Mouse (Mus musculus): ENCODE measurements around the gene Doc2a. TPM values are rescaled to one million over a fixed set of nuclear protein-coding genes. Genes with fewer than 3 reads are reported as not detected.

Gene Doc2a
- polyA plus RNA-seq, 1 experiment from 2014 or later = 8.4 TPM

GRCm38 (mm10) chr7:126808703-126809455 lies 38.3 kb upstream of the Doc2a start:
- Histone ChIP-seq H3K36me3 (peaks cover 37% of the 10 kb centered on the region), H3K4me1 (peaks cover 30% of the 10 kb centered on the region), H3K27ac (replicated peaks) (peak overlapping the region; percentile 94), H3K9me3 (replicated peaks) (no peaks in the 10 kb centered on the region), H3K27me3 (ENCODE audit: low read depth, poor library complexity, severe bottlenecking) (no peaks in the 10 kb centered on the region), H3K4me3 (peak overlapping the region; percentile 71)
- peak; percentile 91 for DNase-seq (ENCODE audit: low spot score)
- WGBS = under 1% methylated on average over 43 of the region's 43 CpGs

DNA sequence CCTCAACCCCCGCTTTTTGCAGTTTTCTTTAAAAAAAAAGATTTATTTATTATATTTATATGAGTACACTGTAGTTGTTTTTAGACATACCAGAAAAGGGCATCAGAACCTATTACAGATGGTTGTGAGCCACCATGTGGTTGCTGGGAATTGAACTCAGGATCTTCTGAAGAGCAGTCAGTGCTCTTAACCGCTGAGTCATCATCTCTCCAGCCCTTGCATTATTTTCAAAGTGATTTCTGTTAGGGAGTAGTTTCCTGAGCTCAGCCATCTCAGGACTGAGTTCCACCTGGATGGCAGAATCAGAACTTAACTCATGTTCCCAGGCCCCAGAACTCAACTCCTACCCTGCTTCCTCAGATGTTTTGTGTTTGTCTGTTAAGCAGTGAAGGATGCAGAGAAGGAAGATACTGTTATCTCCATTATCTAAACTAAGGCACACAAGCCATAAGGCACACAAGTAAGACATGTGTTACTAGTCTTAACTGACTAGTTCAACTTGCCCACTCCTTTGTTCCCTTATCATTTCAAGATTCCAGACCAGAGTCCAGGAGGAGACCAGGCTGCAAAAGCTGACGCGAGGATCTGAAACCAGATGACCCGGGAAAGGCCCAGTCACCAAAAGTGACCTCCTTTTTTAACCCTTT lies 37.4 kb upstream of the Doc2a start:
- 70% methylated on average over 5 of the region's 5 CpGs for WGBS

GRCm38 (mm10) chr7:126815726-126816222 lies 31.4 kb upstream of the Doc2a start:
- Histone ChIP-seq H3K27me3 (ENCODE audit: low read depth, poor library complexity, severe bottlenecking) (no peaks in the 10 kb centered on the region), H3K4me1 (0 out of 2 replicates have a peak, but pooled peaks cover 2% of the 10 kb centered on the region), H3K4me3 (no peak overlapping the region), H3K9me3 (replicated peaks) (no peaks in the 10 kb centered on the region), H3K27ac (replicated peaks) (no peak overlapping the region), H3K36me3 (no peaks in the 10 kb centered on the region)
- 68% methylated on average over 8 of the region's 8 CpGs for WGBS
- no peak for DNase-seq (ENCODE audit: low spot score)

More for the DNA sequence above, 37.4 kb upstream of the Doc2a start:
- Histone ChIP-seq H3K36me3 (peaks cover 28% of the 10 kb centered on the region), H3K27ac (replicated peaks) (peak overlapping the region; percentile 94), H3K27me3 (ENCODE audit: low read depth, poor library complexity, severe bottlenecking) (no peaks in the 10 kb centered on the region), H3K4me1 (peaks cover 31% of the 10 kb centered on the region), H3K9me3 (replicated peaks) (no peaks in the 10 kb centered on the region), H3K4me3 (peak overlapping the region; percentile 71)
- DNase-seq (ENCODE audit: low spot score) = no peak

GRCm38 (mm10) chr7:126816494-126816893 lies 30.7 kb upstream of the Doc2a start:
- no peaks in the 10 kb centered on the region for H3K27me3 ChIP-seq (ENCODE audit: low read depth, poor library complexity, severe bottlenecking)
- 93% methylated on average over 8 of the region's 8 CpGs for WGBS
- no peak for DNase-seq (ENCODE audit: low spot score)
- H3K4me1 ChIP-seq = 0 out of 2 replicates have a peak, but pooled peaks cover 2% of the 10 kb centered on the region
- H3K9me3 ChIP-seq (replicated peaks) = no peaks in the 10 kb centered on the region
- no peak overlapping the region for H3K4me3 ChIP-seq
- H3K27ac ChIP-seq (replicated peaks) = no peak overlapping the region
- no peaks in the 10 kb centered on the region for H3K36me3 ChIP-seq

- Histone ChIP-seq H3K4me3 (no peak overlapping the region), H3K36me3 (no peaks in the 10 kb centered on the region), H3K27ac (replicated peaks) (no peak overlapping the region), H3K9me3 (replicated peaks) (no peaks in the 10 kb centered on the region), H3K27me3 (ENCODE audit: low read depth, poor library complexity, severe bottlenecking) (peaks cover 9% of the 10 kb centered on the region), H3K4me1 (peaks cover 11% of the 10 kb centered on the region)
- WGBS = 88% methylated on average over 7 of the region's 7 CpGs
- DNase-seq (ENCODE audit: low spot score) = no peak
Observed at GRCm38 (mm10) chr7:126817595-126817994, 29.6 kb upstream of the Doc2a start.

DNA sequence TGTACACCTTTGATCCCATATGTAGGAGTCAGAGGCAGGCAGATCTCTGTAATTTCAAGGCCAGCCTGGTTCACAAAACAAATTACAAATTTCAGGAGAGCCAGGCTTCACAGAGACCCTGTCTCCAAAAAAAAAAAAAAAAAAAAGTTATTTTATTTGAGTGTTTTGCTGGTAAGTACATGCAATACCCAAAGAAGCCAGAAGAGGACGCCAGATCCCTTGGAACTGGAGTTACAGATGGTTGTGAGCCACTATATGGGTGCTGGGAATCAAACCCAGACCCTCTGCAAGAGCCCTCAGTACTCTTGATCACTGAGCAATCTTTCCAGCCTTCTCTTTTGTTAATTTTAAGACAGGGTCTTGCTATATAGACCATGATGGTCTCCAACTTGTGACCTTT lies 28.4 kb upstream of the Doc2a start:
- Histone ChIP-seq H3K9me3 (replicated peaks) (no peaks in the 10 kb centered on the region), H3K4me3 (no peak overlapping the region), H3K27ac (replicated peaks) (no peak overlapping the region), H3K27me3 (ENCODE audit: low read depth, poor library complexity, severe bottlenecking) (peaks cover 21% of the 10 kb centered on the region), H3K36me3 (no peaks in the 10 kb centered on the region), H3K4me1 (peaks cover 23% of the 10 kb centered on the region)
- DNase-seq (ENCODE audit: low spot score) = no peak
- 39% methylated on average over 1 of the region's 1 CpGs for WGBS

DNA sequence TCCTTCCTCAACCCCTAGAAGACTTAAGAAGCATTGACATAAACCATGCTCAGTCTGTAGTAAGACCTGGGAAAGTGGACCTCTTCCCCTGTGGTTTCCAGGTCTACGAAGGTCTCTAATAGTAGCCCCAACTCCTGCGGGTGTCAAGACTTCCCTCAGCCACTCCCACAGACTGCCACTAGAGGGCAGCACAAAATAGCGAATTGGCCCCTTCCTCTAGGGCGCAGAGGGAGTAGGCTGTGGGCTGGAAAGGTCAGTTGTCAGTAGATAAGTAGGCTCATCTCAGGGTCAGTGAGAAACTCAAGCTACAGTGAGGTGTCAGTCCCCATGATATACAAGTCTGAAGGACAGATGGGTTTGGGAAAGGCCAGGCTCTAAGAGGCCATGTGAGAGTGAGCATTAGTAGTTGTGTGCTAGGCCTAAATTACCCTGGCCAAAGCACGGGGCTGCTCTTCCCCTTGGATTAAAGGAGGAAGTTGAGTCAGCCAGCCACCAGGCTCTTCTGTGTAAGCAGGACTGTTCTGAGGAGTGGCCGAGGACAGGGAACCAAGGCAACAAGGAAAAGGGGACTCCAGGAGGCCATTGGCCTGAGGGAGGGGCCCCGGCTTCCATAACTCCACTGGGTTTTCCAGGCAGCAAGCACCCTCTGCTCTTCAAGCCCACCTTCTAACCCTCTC lies 25.2 kb upstream of the Doc2a start:
- peaks cover 34% of the 10 kb centered on the region for H3K4me1 ChIP-seq
- peaks cover 38% of the 10 kb centered on the region for H3K27me3 ChIP-seq (ENCODE audit: low read depth, poor library complexity, severe bottlenecking)
- peak overlapping the region; percentile 63 for H3K4me3 ChIP-seq
- H3K27ac ChIP-seq (replicated peaks) = peak overlapping the region; percentile 83; the same call in 1 of the 2 replicates
- H3K36me3 ChIP-seq = no peaks in the 10 kb centered on the region
- peak; percentile 86 for DNase-seq (ENCODE audit: low spot score)
- 24% methylated on average over 7 of the region's 7 CpGs for WGBS
- no peaks in the 10 kb centered on the region for H3K9me3 ChIP-seq (replicated peaks)

- Histone ChIP-seq H3K36me3 (no peaks in the 10 kb centered on the region), H3K4me1 (peaks cover 34% of the 10 kb centered on the region), H3K9me3 (replicated peaks) (no peaks in the 10 kb centered on the region), H3K27me3 (ENCODE audit: low read depth, poor library complexity, severe bottlenecking) (peaks cover 38% of the 10 kb centered on the region), H3K4me3 (peak overlapping the region; percentile 63), H3K27ac (replicated peaks) (peak overlapping the region; percentile 83)
- 8% methylated on average over 9 of the region's 9 CpGs for WGBS
- no peak for DNase-seq (ENCODE audit: low spot score)
Observed at GRCm38 (mm10) chr7:126822741-126823140, 24.5 kb upstream of the Doc2a start.

GRCm38 (mm10) chr7:126823202-126823711 lies 24.0 kb upstream of the Doc2a start:
- H3K36me3 ChIP-seq = no peaks in the 10 kb centered on the region
- peaks cover 34% of the 10 kb centered on the region for H3K4me1 ChIP-seq
- DNase-seq (ENCODE audit: low spot score) = peak; percentile 58
- WGBS = 2% methylated on average over 18 of the region's 19 CpGs
- H3K4me3 ChIP-seq = peak overlapping the region; percentile 63
- H3K27ac ChIP-seq (replicated peaks) = peak overlapping the region; percentile 83
- peaks cover 38% of the 10 kb centered on the region for H3K27me3 ChIP-seq (ENCODE audit: low read depth, poor library complexity, severe bottlenecking)
- H3K9me3 ChIP-seq (replicated peaks) = no peaks in the 10 kb centered on the region

GRCm38 (mm10) chr7:126823940-126824339 lies 23.3 kb upstream of the Doc2a start:
- peaks cover 38% of the 10 kb centered on the region for H3K27me3 ChIP-seq (ENCODE audit: low read depth, poor library complexity, severe bottlenecking)
- peaks cover 34% of the 10 kb centered on the region for H3K4me1 ChIP-seq
- no peaks in the 10 kb centered on the region for H3K36me3 ChIP-seq
- no peak for DNase-seq (ENCODE audit: low spot score)
- peak overlapping the region; percentile 63 for H3K4me3 ChIP-seq
- 9% methylated on average over 10 of the region's 10 CpGs for WGBS
- no peaks in the 10 kb centered on the region for H3K9me3 ChIP-seq (replicated peaks)
- peak overlapping the region; percentile 83 for H3K27ac ChIP-seq (replicated peaks)

DNA sequence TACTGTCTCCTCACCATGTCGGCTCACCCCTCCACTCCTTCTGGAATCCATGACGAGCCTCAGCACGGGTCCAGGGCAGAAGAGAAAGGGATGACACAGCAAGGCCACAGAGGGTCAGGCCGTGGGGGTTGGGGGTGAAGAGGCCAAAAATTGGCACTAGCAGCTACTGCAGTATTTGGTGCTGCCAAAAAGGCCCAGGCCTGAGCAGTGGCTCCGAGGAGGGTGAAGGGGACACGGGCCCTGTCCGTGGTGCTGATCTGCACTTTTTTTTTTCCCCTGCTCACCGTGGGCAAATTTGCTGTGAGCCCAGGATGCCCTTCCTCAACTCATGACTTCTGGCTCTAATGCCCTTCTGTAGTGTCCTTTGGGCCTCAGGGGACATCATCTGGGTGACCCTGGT lies 21.8 kb upstream of the Doc2a start:
- 27% methylated on average over 8 of the region's 8 CpGs for WGBS
- Histone ChIP-seq H3K36me3 (no peaks in the 10 kb centered on the region), H3K4me1 (peaks cover 46% of the 10 kb centered on the region), H3K27ac (replicated peaks) (no peak overlapping the region), H3K27me3 (ENCODE audit: low read depth, poor library complexity, severe bottlenecking) (peaks cover 48% of the 10 kb centered on the region), H3K9me3 (replicated peaks) (no peaks in the 10 kb centered on the region), H3K4me3 (no peak overlapping the region)
- no peak for DNase-seq (ENCODE audit: low spot score)

- no peak overlapping the region for H3K27ac ChIP-seq (replicated peaks)
- H3K36me3 ChIP-seq = no peaks in the 10 kb centered on the region
- no peak for DNase-seq (ENCODE audit: low spot score)
- peaks cover 54% of the 10 kb centered on the region for H3K27me3 ChIP-seq (ENCODE audit: low read depth, poor library complexity, severe bottlenecking)
- H3K9me3 ChIP-seq (replicated peaks) = no peaks in the 10 kb centered on the region
- 74% methylated on average over 5 of the region's 5 CpGs for WGBS
- no peak overlapping the region for H3K4me3 ChIP-seq
- H3K4me1 ChIP-seq = peaks cover 47% of the 10 kb centered on the region
Observed at GRCm38 (mm10) chr7:126825952-126826351, 21.3 kb upstream of the Doc2a start.
